Mouse (Mus musculus) liver, adult 2 months (tissue): ENCODE results near the gene Sdr39u1.

Experiments
- CTCF ChIP-seq: fragments of 200-500 bp; IDR thresholded peaks from 2 replicates; pipeline ENCODE4 v1.5.1; 2011; ENCODE audit warnings: low read depth, low read length, control low read depth
- POLR2A ChIP-seq: fragments of 200-500 bp; IDR thresholded peaks from 2 replicates; pipeline ENCODE4 v1.6.1; 2011; ENCODE audit warnings: low read length, control low read depth; ENCODE audit not compliant: insufficient read depth; ENCODE audit errors: extremely low read depth

- TF ChIP-seq CTCF (no peak), POLR2A (0 out of 2 replicates have a peak, but pooled peaks have one; percentile 34)
Measured at GRCm38 (mm10) chr14:55885791-55886271, 14.3 kb downstream of the Sdr39u1 start.
